Mouse (Mus musculus) heart, postnatal 0 days (tissue): ENCODE measurements around the gene Ltbp1.

ENCODE experiments used
- CTCF ChIP-seq: IDR thresholded peaks from 2 replicates; pipeline ENCODE4 v1.5.1; 2016; ENCODE audit warnings: antibody characterized with exemption, control low read depth, low read depth
- EP300 ChIP-seq: IDR thresholded peaks from 2 replicates; pipeline ENCODE4 v1.6.1; 2016; ENCODE audit warnings: antibody characterized with exemption, low read depth

- no peak for TF ChIP-seq CTCF
- no peak for TF ChIP-seq EP300
These were observed 147.7 kb downstream of the Ltbp1 start for GRCm38 (mm10) chr17:75153088-75153487.
